Mouse (Mus musculus): Measurements from ENCODE around the gene Cir1. TPM values are rescaled to one million over a fixed set of nuclear protein-coding genes. Genes with fewer than 3 reads are reported as not detected.

Gene Cir1
- total RNA-seq (2023): 39.7 TPM

GRCm38 (mm10) chr2:73312152-73313116, at the start of gene Cir1, which contains the start of gene Scrn3:
Gene Cir1 (minus strand): TSS chr2:73312701.
Gene Scrn3 (plus strand): TSS chr2:73312601.

GRCm38 (mm10) chr2:73271459-73272161, 40.9 kb downstream of the Cir1 start, which contains the start of gene Sp9:
Gene Sp9 (plus strand): TSS chr2:73271925.

Other genes with a start within 250 kb of the Cir1 start
- 41.4 TPM for gene Ola1, start 93.8 kb downstream of the Cir1 start, total RNA-seq (2023)
- gene Sp9, start 40.8 kb downstream of the Cir1 start, total RNA-seq (2023): not detected
- 5.7 TPM for gene Scrn3, start 100 bp downstream of the Cir1 start, total RNA-seq (2023)
- gene Gpr155, start 73.9 kb upstream of the Cir1 start, total RNA-seq (2023): 13.2 TPM
- gene Wipf1, start 217.0 kb upstream of the Cir1 start, total RNA-seq (2023): 154 TPM